Mouse (Mus musculus) lung, embryonic 14.5 days (tissue): ENCODE results near the gene Slc38a3. TPM values are rescaled to one million over a fixed set of nuclear protein-coding genes. Genes with fewer than 3 reads are reported as not detected.

Experiments
- ATAC-seq: fragments of 200-750 bp; cut with Nextera tagmentation; 2 replicates; pipeline ENCODE4 v1.8.0; 2017; ENCODE audit warnings: mild to moderate bottlenecking, moderate TSS enrichment, moderate library complexity; ENCODE audit not compliant: insufficient read depth
- DNase-seq: peaks from one replicate; pipeline ENCODE4 v3.0.0-alpha.2; 2015
- H3K27ac ChIP-seq: fragments of 300-500 bp; sonication (generic); 2 replicates; pipeline ENCODE4 v1.5.1; 2014; ENCODE audit warnings: low read depth, mild to moderate bottlenecking, moderate library complexity
- H3K27me3 ChIP-seq: fragments of 300-500 bp; sonication (generic); 2 replicates; pipeline ENCODE4 v1.6.1; 2014; ENCODE audit warnings: low read length, control low read depth; ENCODE audit not compliant: insufficient read depth
- H3K36me3 ChIP-seq: fragments of 300-500 bp; sonication (generic); 2 replicates; pipeline ENCODE4 v1.6.1; 2014; ENCODE audit warnings: control low read depth; ENCODE audit not compliant: insufficient read depth
- H3K4me1 ChIP-seq: fragments of 300-500 bp; sonication (generic); 2 replicates; pipeline ENCODE4 v1.6.1; 2014; ENCODE audit warnings: antibody characterized with exemption, control low read depth; ENCODE audit not compliant: insufficient read depth
- H3K4me2 ChIP-seq: fragments of 300-500 bp; sonication (generic); 2 replicates; pipeline ENCODE4 v1.6.1; 2014; ENCODE audit warnings: mild to moderate bottlenecking
- H3K4me3 ChIP-seq: fragments of 300-500 bp; sonication (generic); 2 replicates; pipeline ENCODE4 v1.5.1; 2014; ENCODE audit warnings: low read depth, low read length
- H3K9ac ChIP-seq: fragments of 300-500 bp; sonication (generic); 2 replicates; pipeline ENCODE4 v1.6.1; 2014
- H3K9me3 ChIP-seq: fragments of 300-500 bp; sonication (generic); 2 replicates; pipeline ENCODE4 v1.6.1; 2016; ENCODE audit warnings: low read depth, low read length, control low read depth
- CTCF ChIP-seq: IDR thresholded peaks from 2 replicates; pipeline ENCODE4 v1.5.1; 2016; ENCODE audit warnings: antibody characterized with exemption, low read depth
- WGBS: fragments of 180-500 bp; shearing (Covaris S2); extraction: QIAGEN DNeasy Blood & Tissue Kit; methylation state at CpG from one replicate; pipeline ENCODE4 v1.1.7; 2014; 5-methylcytosine and 5-hydroxymethylcytosine counted together
- polyA plus RNA-seq: library from polyadenylated mRNA; unstranded; fragments of >200 nt; fragmentation: Nextera tagmentation; extraction: Ambion mirVana; gene quantifications from 2 replicates; pipeline ENCODE4 v1.2.1, GENCODE M21; 2014

Slc38a3 gene
- polyA plus RNA-seq, 1 experiment from 2014 or later = 3.6 TPM

DNA sequence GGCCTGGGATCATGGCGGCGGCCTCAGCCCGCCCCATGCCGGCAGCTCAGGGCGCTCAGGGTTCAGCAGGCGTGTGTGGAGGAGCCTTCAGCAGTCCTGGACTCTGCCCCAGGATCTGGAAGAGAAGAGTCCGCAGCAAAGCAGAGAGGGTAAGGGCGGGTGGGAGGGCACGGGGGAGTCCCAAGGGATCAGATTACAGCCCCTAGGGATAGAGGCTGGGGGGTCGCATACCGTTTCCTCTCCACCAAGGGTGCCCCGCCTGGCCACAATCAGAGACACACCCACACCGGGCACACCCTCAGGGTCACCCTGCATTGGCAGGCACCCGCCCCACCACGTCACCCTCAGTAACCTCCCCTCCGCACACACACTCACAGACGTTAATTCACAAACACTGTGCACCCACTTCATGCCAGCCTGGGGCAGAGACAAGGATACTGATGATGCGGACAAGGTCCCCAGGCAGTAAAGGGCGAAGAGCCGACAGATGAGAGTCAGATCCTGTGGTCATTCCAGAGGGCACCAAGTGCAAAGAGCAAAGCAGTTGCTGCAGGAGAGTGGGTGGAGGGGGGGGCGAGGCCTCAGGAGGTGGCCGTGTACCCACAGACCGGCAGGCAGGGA is 64.2 kb downstream of the Slc38a3 start:
- H3K4me3 ChIP-seq = 0 out of 2 replicates have a peak overlapping the region, but pooled peaks have one; percentile 7
- peak; percentile 31 for DNase-seq
- peak overlapping the region; percentile 9; the same call in 1 of the 2 replicates for H3K9ac ChIP-seq
- ATAC-seq = 0 out of 2 replicates have a peak, but pooled peaks have one; percentile 4
- 30% methylated on average over 23 of the region's 23 CpGs for WGBS
- H3K4me2 ChIP-seq = peak overlapping the region; percentile 25; the same call in 1 of the 2 replicates
- TF ChIP-seq CTCF = no peak
- H3K27me3 ChIP-seq = no peaks in the 10 kb centered on the region
- H3K36me3 ChIP-seq = no peaks in the 10 kb centered on the region
- no peaks in the 10 kb centered on the region for H3K9me3 ChIP-seq
- peak overlapping the region; percentile 10; the same call in 1 of the 2 replicates for H3K27ac ChIP-seq
- peaks cover 23% of the 10 kb centered on the region; the same call in 1 of the 2 replicates for H3K4me1 ChIP-seq

DNA sequence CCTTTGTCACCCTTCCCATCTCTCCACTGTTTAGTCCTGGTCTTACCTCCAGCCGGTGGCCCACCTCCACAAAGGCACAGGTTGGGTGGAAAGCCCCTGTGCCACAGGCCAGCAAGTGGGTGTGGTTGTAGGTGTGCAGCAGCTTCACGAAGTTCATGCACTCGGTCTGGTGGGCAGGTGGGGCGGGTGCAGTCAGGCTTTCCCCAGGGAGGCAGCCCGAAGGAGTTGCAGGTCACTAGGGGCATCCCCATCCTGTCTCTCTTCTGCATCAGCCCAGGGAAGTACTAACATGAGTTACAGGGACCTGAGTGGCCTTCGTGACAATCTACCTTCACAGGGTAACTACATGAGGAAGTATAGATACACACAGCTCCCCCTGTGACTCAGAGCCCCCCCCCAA is 66.1 kb downstream of the Slc38a3 start:
- Histone ChIP-seq H3K27me3 (no peaks in the 10 kb centered on the region), H3K4me1 (peaks cover 15% of the 10 kb centered on the region; the same call in 1 of the 2 replicates)

DNA sequence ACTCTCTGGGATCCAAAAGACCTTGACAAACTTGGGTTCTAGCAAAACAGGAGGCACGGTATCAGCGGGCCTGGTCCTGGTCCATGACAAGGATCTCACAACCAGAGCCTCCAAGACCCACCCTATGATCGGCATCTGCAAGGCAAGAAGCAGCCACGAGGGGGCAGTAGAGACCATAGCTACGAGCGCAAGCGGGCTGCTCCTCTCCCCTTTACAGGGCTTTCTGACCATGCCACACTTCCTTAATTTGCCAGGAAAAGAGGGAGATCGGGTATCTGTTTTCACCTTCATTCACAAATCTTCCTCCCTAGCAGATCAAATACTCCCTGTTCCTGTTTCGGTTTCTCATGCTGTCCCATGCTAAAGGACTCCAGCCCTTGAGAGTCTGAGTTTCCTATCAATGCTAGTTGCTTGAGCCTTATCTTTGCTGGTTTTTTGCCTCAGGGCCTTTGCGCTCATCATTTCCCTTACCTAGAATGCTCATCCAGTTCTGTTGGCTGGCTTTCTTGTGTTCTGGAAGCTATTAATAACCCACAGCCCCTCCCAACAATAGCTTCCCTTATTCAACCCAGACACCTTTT is 67.2 kb downstream of the Slc38a3 start:
- peak; percentile 99 for TF ChIP-seq CTCF
- no peak overlapping the region for H3K4me3 ChIP-seq
- H3K27ac ChIP-seq = no peak overlapping the region
- H3K9ac ChIP-seq = no peak overlapping the region
- peaks cover 11% of the 10 kb centered on the region; the same call in 1 of the 2 replicates for H3K4me1 ChIP-seq
- 10% methylated on average over 10 of the region's 10 CpGs for WGBS
- no peaks in the 10 kb centered on the region for H3K36me3 ChIP-seq
- peak; percentile 97 for DNase-seq
- ATAC-seq = peak; percentile 51; the same call in 1 of the 2 replicates
- H3K27me3 ChIP-seq = no peaks in the 10 kb centered on the region
- H3K4me2 ChIP-seq = no peak overlapping the region
- H3K9me3 ChIP-seq = no peaks in the 10 kb centered on the region

More for the DNA sequence above, 66.1 kb downstream of the Slc38a3 start:
- no peak overlapping the region for H3K9ac ChIP-seq
- no peaks in the 10 kb centered on the region for H3K9me3 ChIP-seq
- H3K36me3 ChIP-seq = no peaks in the 10 kb centered on the region
- H3K4me2 ChIP-seq = no peak overlapping the region
- DNase-seq = no peak
- no peak overlapping the region for H3K27ac ChIP-seq
- 76% methylated on average over 6 of the region's 6 CpGs for WGBS
- no peak for TF ChIP-seq CTCF
- H3K4me3 ChIP-seq = no peak overlapping the region
- ATAC-seq = no peak

DNA sequence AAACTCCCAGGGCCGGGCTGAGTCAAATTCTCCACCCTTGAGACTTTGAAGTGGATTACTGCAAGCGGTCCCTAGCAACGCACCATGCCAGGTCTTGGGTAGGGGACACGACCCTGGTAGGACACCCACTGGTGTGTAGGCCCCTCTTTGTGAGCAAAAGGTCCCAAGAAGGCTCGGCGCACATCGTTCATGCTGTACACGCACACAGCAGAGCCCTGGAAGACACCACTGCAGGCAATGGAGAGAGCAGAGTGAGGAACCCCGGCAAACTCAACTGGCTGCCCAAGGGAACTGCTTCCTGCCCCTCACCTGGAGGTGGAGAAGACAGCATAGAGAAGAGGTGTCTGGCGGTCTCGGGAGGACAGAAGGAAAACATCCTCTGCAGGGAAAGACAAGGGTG is 68.1 kb downstream of the Slc38a3 start:
- Histone ChIP-seq H3K9me3 (no peaks in the 10 kb centered on the region), H3K4me1 (peaks cover 5% of the 10 kb centered on the region; the same call in 1 of the 2 replicates)
- 78% methylated on average over 11 of the region's 11 CpGs for WGBS

DNA sequence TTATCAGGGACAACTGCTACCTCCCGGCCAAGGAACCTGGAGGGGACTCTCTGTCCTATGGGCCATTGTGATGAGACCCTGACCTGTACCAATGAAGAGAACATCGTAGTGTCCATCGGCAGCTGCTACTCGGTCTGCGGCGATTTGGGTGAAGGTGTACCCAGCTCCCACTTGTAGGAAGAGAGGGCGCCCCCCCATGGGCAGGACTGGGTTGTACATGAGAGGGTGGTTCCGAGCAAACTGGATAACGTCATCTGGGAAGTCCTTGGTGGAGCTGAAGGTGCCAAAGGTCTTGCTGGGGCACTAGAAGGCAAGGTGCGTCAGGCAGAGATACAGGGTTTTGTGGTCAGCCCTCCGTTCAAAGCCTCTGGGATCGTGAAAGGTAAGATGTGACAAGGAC is 68.6 kb downstream of the Slc38a3 start:
- no peak overlapping the region for H3K9ac ChIP-seq
- ATAC-seq (no peak), DNase-seq (no peak)
- H3K36me3 ChIP-seq = no peaks in the 10 kb centered on the region
- no peak overlapping the region for H3K27ac ChIP-seq
- 77% methylated on average over 12 of the region's 12 CpGs for whole genome bisulfite sequencing
- no peaks in the 10 kb centered on the region for H3K9me3 ChIP-seq
- peaks cover 5% of the 10 kb centered on the region; the same call in 1 of the 2 replicates for H3K4me1 ChIP-seq
- H3K27me3 ChIP-seq = no peaks in the 10 kb centered on the region
- TF ChIP-seq CTCF = 0 out of 2 replicates have a peak, but pooled peaks have one; percentile 4
- no peak overlapping the region for H3K4me2 ChIP-seq
- no peak overlapping the region for H3K4me3 ChIP-seq

More for the DNA sequence above, 68.1 kb downstream of the Slc38a3 start:
- Histone ChIP-seq H3K4me3 (no peak overlapping the region), H3K36me3 (no peaks in the 10 kb centered on the region), H3K27ac (no peak overlapping the region), H3K4me2 (no peak overlapping the region), H3K27me3 (no peaks in the 10 kb centered on the region), H3K9ac (no peak overlapping the region)
- TF ChIP-seq CTCF = no peak
- DNase-seq (no peak), ATAC-seq (no peak)

Other genes with a start within 250 kb of the Slc38a3 start
- 42.1 and 45.3 TPM in 2 replicates for gene Tmem115, start 135.6 kb downstream of the Slc38a3 start, polyA plus RNA-seq
- 22.9 and 23.0 TPM in 2 replicates for gene Cyb561d2, start 127.3 kb downstream of the Slc38a3 start, polyA plus RNA-seq
- 32.9 and 34.6 TPM in 2 replicates for gene Nprl2, start 127.3 kb downstream of the Slc38a3 start, polyA plus RNA-seq
- 1.1 and 1.2 TPM in 2 replicates for gene Zmynd10, start 122.2 kb downstream of the Slc38a3 start, polyA plus RNA-seq
- gene Rassf1, start 118.0 kb downstream of the Slc38a3 start, polyA plus RNA-seq = 51.3 and 54.1 TPM in 2 replicates
- gene Tusc2, start 106.3 kb downstream of the Slc38a3 start, polyA plus RNA-seq = 38.2 and 39.0 TPM in 2 replicates
- 126 and 129 TPM in 2 replicates for gene Hyal2, start 101.6 kb downstream of the Slc38a3 start, polyA plus RNA-seq
- gene Hyal1, start 92.6 kb downstream of the Slc38a3 start, polyA plus RNA-seq = 5.2 and 5.9 TPM in 2 replicates
- gene Naa80, start 90.6 kb downstream of the Slc38a3 start, polyA plus RNA-seq = 14.7 and 17.2 TPM in 2 replicates
- 0.73 and 1.4 TPM in 2 replicates for gene Hyal3, start 88.7 kb downstream of the Slc38a3 start, polyA plus RNA-seq
- 57.9 and 64.6 TPM in 2 replicates for gene Ifrd2, start 81.9 kb downstream of the Slc38a3 start, polyA plus RNA-seq
- gene Sema3b, start 60.3 kb downstream of the Slc38a3 start, polyA plus RNA-seq = 5.1 and 5.3 TPM in 2 replicates
- gene Gnai2, start 34.2 kb downstream of the Slc38a3 start, polyA plus RNA-seq = 408 and 419 TPM in 2 replicates
- gene Gnat1, start 10.2 kb upstream of the Slc38a3 start, polyA plus RNA-seq = 0.72 and 0.89 TPM in 2 replicates
- gene Sema3f, start 40.9 kb upstream of the Slc38a3 start, polyA plus RNA-seq = 16.7 and 22.1 TPM in 2 replicates
- 176 and 184 TPM in 2 replicates for gene Rbm5, start 101.5 kb upstream of the Slc38a3 start, polyA plus RNA-seq
- 73.2 and 74.4 TPM in 2 replicates for gene Rbm6, start 203.7 kb upstream of the Slc38a3 start, polyA plus RNA-seq
- gene Mon1a, start 218.6 kb upstream of the Slc38a3 start, polyA plus RNA-seq = 11.9 and 13.0 TPM in 2 replicates
- gene Mst1r, start 237.3 kb upstream of the Slc38a3 start, polyA plus RNA-seq = 1.7 and 2.2 TPM in 2 replicates